Mouse (Mus musculus) right cerebral cortex, adult 18-20 months (tissue): ENCODE measurements around the gene Slc24a2.

Source experiments
- DNase-seq: peaks from one replicate; pipeline ENCODE4 v3.0.0; 2022; ENCODE audit warnings: mixed read lengths

The Slc24a2 gene

DNA sequence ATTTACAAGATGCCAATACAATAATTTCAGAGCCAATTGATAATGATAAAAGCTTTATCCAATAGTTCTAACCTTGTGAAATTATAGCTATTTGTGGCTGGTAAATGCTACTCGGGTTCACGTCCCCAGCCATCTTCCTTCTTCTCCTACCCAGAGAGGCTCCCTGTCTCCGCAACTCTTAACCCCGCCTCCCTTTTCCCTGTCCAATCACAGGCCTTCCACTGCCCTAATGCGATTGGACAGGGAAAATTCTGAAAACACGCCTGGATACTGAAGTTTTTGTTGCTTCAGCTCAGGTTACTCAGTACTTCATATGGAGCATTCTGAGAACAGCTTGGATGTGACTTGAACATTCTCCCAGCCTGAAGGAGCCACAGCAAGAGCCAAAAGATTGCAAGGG lies 287.0 kb downstream of the Slc24a2 start:
- no peak for DNase-seq

DNA sequence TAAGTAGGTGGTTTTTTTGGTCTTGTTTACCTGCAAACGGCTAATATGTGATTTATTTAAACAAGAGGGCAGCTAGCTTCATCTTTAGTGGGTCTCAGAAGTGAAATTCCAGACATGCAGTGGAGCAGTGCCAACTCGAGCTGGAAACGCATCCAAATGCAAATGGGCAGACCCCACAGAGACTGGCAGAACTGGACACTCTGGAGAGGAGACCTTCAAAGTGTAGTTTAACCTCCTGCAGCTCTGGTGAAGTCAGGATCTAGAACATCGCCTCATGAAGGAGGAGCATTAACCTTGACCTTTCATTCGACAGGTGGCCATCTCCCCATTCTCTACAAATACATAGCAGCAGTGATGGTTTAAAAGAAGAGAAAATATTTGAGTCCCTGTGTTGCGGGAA lies 287.6 kb downstream of the Slc24a2 start:
- no peak for DNase-seq

DNA sequence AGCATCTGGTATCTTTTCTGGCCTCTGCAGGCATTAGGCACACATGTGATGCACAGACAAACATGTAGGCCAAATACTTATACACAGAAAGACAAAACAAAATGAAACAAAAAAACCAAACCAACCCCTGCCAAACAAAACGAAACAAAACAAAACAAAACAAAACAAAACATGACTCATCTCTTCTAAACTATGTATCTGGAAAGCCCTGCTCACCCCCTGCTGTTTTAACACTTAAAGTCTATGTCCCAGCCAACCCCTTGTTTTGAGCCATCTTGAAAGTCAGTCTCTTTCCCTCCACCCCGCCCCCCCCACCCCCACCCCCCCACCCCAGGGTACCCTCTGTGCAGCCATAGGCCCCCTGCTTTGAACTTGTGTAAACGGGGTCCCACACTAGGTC lies 293.6 kb downstream of the Slc24a2 start:
- DNase-seq: no peak

DNA sequence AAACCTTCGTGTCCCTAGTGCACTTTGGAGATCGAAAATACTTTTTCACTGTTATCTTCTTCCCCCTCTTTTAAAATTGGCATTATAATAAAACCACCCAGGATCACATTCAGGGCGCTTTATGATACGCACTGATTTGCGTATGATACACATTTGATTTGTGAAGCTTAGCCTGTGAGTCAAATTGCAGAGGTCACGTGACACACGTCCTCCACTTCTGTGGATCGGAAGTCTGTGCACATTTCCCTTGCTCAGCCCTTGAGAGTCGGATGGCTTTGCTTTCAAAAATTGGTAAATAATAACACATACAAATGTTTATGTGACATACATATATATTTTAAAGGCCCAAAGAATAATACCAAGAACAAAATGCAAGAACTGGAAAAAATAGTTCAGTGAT lies 294.1 kb downstream of the Slc24a2 start:
- DNase-seq: no peak
